Mouse (Mus musculus): ENCODE measurements around the gene Aicda. TPM values are rescaled to one million over a fixed set of nuclear protein-coding genes. Genes with fewer than 3 reads are reported as not detected.

The Aicda gene
- polyA plus RNA-seq, 1 experiment from 2014 or later, result not detected

DNA sequence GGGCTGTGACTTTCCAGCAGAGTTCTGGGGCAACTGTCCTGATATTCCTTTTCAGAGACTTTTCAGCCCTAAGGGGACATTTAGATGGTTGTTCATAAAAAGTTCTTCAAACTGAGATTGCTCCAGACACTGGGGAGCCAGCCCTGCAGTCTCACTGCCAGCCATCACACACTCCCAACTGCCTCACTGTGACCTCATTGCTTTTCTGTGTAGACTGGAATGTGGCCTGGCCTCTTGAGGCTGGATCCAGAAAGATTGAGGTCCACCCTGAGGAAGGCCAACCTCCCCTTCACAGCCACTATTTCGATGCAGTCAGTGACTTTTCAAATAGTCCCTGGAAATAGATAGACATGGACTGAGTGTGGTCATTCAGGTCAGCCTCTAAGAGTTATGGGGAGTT lies 35.9 kb upstream of the Aicda start:
- DNase-seq (ENCODE audit: low spot score), result no peak
- H3K27me3 ChIP-seq (ENCODE audit: insufficient read depth, low read length), result no peaks in the 10 kb centered on the region
- no peaks in the 10 kb centered on the region for H3K9me3 ChIP-seq (replicated peaks; ENCODE audit: low read length)
- no peaks in the 10 kb centered on the region for H3K36me3 ChIP-seq (ENCODE audit: insufficient read depth, low read length)
- TF ChIP-seq CTCF (IDR thresholded peaks at IDR 0.05; ENCODE audit: low read depth), result no peak
- no peak overlapping the region for H3K4me2 ChIP-seq (ENCODE audit: low read length)
- ATAC-seq (replicated peaks; ENCODE audit: low FRiP score, low read depth), result no peak
- H3K4me3 ChIP-seq (replicated peaks; ENCODE audit: low read depth, low read length), result no peak overlapping the region
- no peaks in the 10 kb centered on the region for H3K4me1 ChIP-seq (replicated peaks; ENCODE audit: insufficient read depth, low read length)
- H3K27ac ChIP-seq, result no peak overlapping the region
- H3K9ac ChIP-seq (ENCODE audit: low read depth, low read length), result no peak overlapping the region
- 71% methylated on average over 1 of the region's 1 CpGs for WGBS

GRCm38 (mm10) chr6:122519384-122519783 lies 34.2 kb upstream of the Aicda start:
- peak; percentile 79 for TF ChIP-seq CTCF (IDR thresholded peaks at IDR 0.05; ENCODE audit: low read depth)
- Histone ChIP-seq H3K9me3 (replicated peaks; ENCODE audit: low read length) (no peaks in the 10 kb centered on the region), H3K9ac (ENCODE audit: low read depth, low read length) (no peak overlapping the region), H3K36me3 (ENCODE audit: insufficient read depth, low read length) (no peaks in the 10 kb centered on the region), H3K27ac (no peak overlapping the region), H3K4me2 (ENCODE audit: low read length) (no peak overlapping the region), H3K27me3 (ENCODE audit: insufficient read depth, low read length) (no peaks in the 10 kb centered on the region), H3K4me3 (replicated peaks; ENCODE audit: low read depth, low read length) (no peak overlapping the region), H3K4me1 (replicated peaks; ENCODE audit: insufficient read depth, low read length) (no peaks in the 10 kb centered on the region)
- WGBS, result 32% methylated on average over 2 of the region's 2 CpGs
- ATAC-seq (replicated peaks; ENCODE audit: low FRiP score, low read depth) (no peak), DNase-seq (ENCODE audit: low spot score) (peak; percentile 76)

- Histone ChIP-seq H3K4me3 (replicated peaks; ENCODE audit: low read depth, low read length) (no peak overlapping the region), H3K36me3 (ENCODE audit: insufficient read depth, low read length) (no peaks in the 10 kb centered on the region), H3K4me2 (ENCODE audit: low read length) (no peak overlapping the region), H3K9ac (ENCODE audit: low read depth, low read length) (no peak overlapping the region), H3K9me3 (replicated peaks; ENCODE audit: low read length) (no peaks in the 10 kb centered on the region), H3K27ac (no peak overlapping the region), H3K4me1 (replicated peaks; ENCODE audit: insufficient read depth, low read length) (no peaks in the 10 kb centered on the region), H3K27me3 (ENCODE audit: insufficient read depth, low read length) (no peaks in the 10 kb centered on the region)
- peak; percentile 78 for DNase-seq (ENCODE audit: low spot score)
- peak; percentile 75 for ATAC-seq (replicated peaks; ENCODE audit: low FRiP score, low read depth)
- no peak for TF ChIP-seq CTCF (IDR thresholded peaks at IDR 0.05; ENCODE audit: low read depth)
- WGBS, result 68% methylated on average over 9 of the region's 9 CpGs
Observed at GRCm38 (mm10) chr6:122522595-122522994, 31.0 kb upstream of the Aicda start.

DNA sequence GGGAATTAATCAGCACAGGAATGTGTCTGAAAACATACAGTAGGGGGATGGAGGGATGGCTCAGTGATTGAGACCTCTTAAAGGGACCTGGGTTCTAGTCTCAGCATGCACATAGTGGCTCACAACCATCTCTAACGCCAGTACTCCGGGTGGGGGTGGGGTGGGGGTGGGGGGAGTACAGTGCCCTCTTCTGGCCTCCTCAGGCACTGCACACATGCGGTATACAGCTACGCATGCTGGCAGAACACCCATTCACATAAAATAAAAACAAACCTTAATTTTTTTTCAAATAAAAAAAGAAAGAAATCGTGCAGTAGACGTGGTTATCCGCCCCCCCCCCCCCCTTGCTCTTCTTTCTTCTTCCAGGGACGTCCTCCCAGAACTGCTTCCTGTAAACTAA lies 30.3 kb upstream of the Aicda start:
- no peaks in the 10 kb centered on the region for H3K27me3 ChIP-seq (ENCODE audit: insufficient read depth, low read length)
- H3K4me2 ChIP-seq (ENCODE audit: low read length), result no peak overlapping the region
- no peaks in the 10 kb centered on the region for H3K36me3 ChIP-seq (ENCODE audit: insufficient read depth, low read length)
- no peaks in the 10 kb centered on the region for H3K9me3 ChIP-seq (replicated peaks; ENCODE audit: low read length)
- H3K9ac ChIP-seq (ENCODE audit: low read depth, low read length), result no peak overlapping the region
- WGBS, result 92% methylated on average over 8 of the region's 8 CpGs
- no peak for TF ChIP-seq CTCF (IDR thresholded peaks at IDR 0.05; ENCODE audit: low read depth)
- H3K4me1 ChIP-seq (replicated peaks; ENCODE audit: insufficient read depth, low read length), result no peaks in the 10 kb centered on the region
- no peak overlapping the region for H3K4me3 ChIP-seq (replicated peaks; ENCODE audit: low read depth, low read length)
- DNase-seq (ENCODE audit: low spot score) (no peak), ATAC-seq (replicated peaks; ENCODE audit: low FRiP score, low read depth) (0 out of 2 replicates have a peak, but pooled peaks have one; percentile 2)
- H3K27ac ChIP-seq, result no peak overlapping the region

DNA sequence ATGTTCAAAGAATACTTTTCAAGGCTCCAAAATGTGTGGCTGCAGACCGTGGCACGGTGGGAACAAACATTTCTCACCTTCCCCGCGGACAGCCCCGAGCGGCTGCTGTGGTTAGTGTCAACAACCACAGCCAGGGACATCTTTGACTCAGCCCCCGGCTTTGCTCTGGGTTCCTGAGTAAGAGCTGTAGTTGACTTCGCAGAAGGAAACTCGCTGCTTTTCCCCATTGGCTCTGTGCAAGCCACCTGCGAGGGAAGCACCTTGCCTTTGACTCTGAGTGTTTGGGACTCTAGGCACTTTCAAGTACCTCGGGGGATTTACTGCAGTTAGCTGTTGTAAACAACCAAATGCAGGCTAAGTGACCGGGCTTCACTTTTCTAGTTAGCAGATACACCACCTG lies 26.0 kb upstream of the Aicda start:
- ATAC-seq (replicated peaks; ENCODE audit: low FRiP score, low read depth), result no peak
- no peaks in the 10 kb centered on the region for H3K9me3 ChIP-seq (replicated peaks; ENCODE audit: low read length)
- no peak overlapping the region for H3K9ac ChIP-seq (ENCODE audit: low read depth, low read length)
- WGBS, result 20% methylated on average over 12 of the region's 12 CpGs
- DNase-seq (ENCODE audit: low spot score), result no peak
- no peaks in the 10 kb centered on the region for H3K36me3 ChIP-seq (ENCODE audit: insufficient read depth, low read length)
- no peak overlapping the region for H3K4me2 ChIP-seq (ENCODE audit: low read length)
- H3K4me1 ChIP-seq (replicated peaks; ENCODE audit: insufficient read depth, low read length), result no peaks in the 10 kb centered on the region
- no peaks in the 10 kb centered on the region for H3K27me3 ChIP-seq (ENCODE audit: insufficient read depth, low read length)
- H3K4me3 ChIP-seq (replicated peaks; ENCODE audit: low read depth, low read length), result no peak overlapping the region
- TF ChIP-seq CTCF (IDR thresholded peaks at IDR 0.05; ENCODE audit: low read depth), result no peak
- H3K27ac ChIP-seq, result no peak overlapping the region

GRCm38 (mm10) chr6:122528136-122528535 lies 25.5 kb upstream of the Aicda start:
- DNase-seq (ENCODE audit: low spot score) (no peak), ATAC-seq (replicated peaks; ENCODE audit: low FRiP score, low read depth) (no peak)
- Histone ChIP-seq H3K27ac (no peak overlapping the region), H3K4me1 (replicated peaks; ENCODE audit: insufficient read depth, low read length) (no peaks in the 10 kb centered on the region), H3K4me3 (replicated peaks; ENCODE audit: low read depth, low read length) (no peak overlapping the region), H3K36me3 (ENCODE audit: insufficient read depth, low read length) (no peaks in the 10 kb centered on the region), H3K27me3 (ENCODE audit: insufficient read depth, low read length) (no peaks in the 10 kb centered on the region), H3K9me3 (replicated peaks; ENCODE audit: low read length) (no peaks in the 10 kb centered on the region), H3K4me2 (ENCODE audit: low read length) (no peak overlapping the region), H3K9ac (ENCODE audit: low read depth, low read length) (no peak overlapping the region)
- 87% methylated on average over 11 of the region's 11 CpGs for WGBS
- no peak for TF ChIP-seq CTCF (IDR thresholded peaks at IDR 0.05; ENCODE audit: low read depth)

- no peaks in the 10 kb centered on the region for H3K9me3 ChIP-seq (replicated peaks; ENCODE audit: low read length)
- no peak for TF ChIP-seq CTCF (IDR thresholded peaks at IDR 0.05; ENCODE audit: low read depth)
- no peaks in the 10 kb centered on the region for H3K4me1 ChIP-seq (replicated peaks; ENCODE audit: insufficient read depth, low read length)
- WGBS, result 61% methylated on average over 8 of the region's 8 CpGs
- no peaks in the 10 kb centered on the region for H3K36me3 ChIP-seq (ENCODE audit: insufficient read depth, low read length)
- no peaks in the 10 kb centered on the region for H3K27me3 ChIP-seq (ENCODE audit: insufficient read depth, low read length)
- peak; percentile 74 for DNase-seq (ENCODE audit: low spot score)
- peak overlapping the region; percentile 72 for H3K27ac ChIP-seq
- H3K9ac ChIP-seq (ENCODE audit: low read depth, low read length), result no peak overlapping the region
- H3K4me3 ChIP-seq (replicated peaks; ENCODE audit: low read depth, low read length), result no peak overlapping the region
- H3K4me2 ChIP-seq (ENCODE audit: low read length), result no peak overlapping the region
- no peak for ATAC-seq (replicated peaks; ENCODE audit: low FRiP score, low read depth)
Observed at GRCm38 (mm10) chr6:122531466-122532174, 22.0 kb upstream of the Aicda start.
